Mouse (Mus musculus) midbrain, embryonic 15.5 days (tissue): ENCODE measurements at regions not wholly inside any gene's neighbourhood (a gene's known extent, or its start where the extent isn't known, plus 50 kb on each side); places are given as distances from the start of the nearest gene placed in this dataset.
A peak's percentile ranks its signal among the peaks of the same experiment; 100 is the strongest.

ENCODE experiments used
- ATAC-seq: fragments of 200-750 bp; cut with Nextera tagmentation; replicated peaks from 2 replicates; pipeline ENCODE4 v1.8.0; 2017; ENCODE audit warnings: moderate TSS enrichment
- H3K27ac ChIP-seq: fragments of 300-500 bp; sonication (generic); 2 replicates; pipeline ENCODE4 v1.5.1; 2015; ENCODE audit warnings: mild to moderate bottlenecking, inconsistent platforms
- H3K27me3 ChIP-seq: fragments of 300-500 bp; sonication (generic); replicated peaks from 2 replicates; pipeline ENCODE4 v1.6.1; 2015; ENCODE audit warnings: inconsistent platforms
- H3K36me3 ChIP-seq: fragments of 300-500 bp; sonication (generic); replicated peaks from 2 replicates; pipeline ENCODE4 v1.6.1; 2015; ENCODE audit warnings: inconsistent platforms
- H3K4me1 ChIP-seq: fragments of 300-500 bp; sonication (generic); 2 replicates; pipeline ENCODE4 v1.6.1; 2015; ENCODE audit warnings: inconsistent platforms
- H3K4me2 ChIP-seq: fragments of 300-500 bp; sonication (generic); 2 replicates; pipeline ENCODE4 v1.6.1; 2015; ENCODE audit warnings: inconsistent platforms, mild to moderate bottlenecking, moderate library complexity
- H3K4me3 ChIP-seq: fragments of 300-500 bp; sonication (generic); 2 replicates; pipeline ENCODE4 v1.5.1; 2015; ENCODE audit warnings: mild to moderate bottlenecking, inconsistent platforms
- H3K9ac ChIP-seq: fragments of 300-500 bp; sonication (generic); 2 replicates; pipeline ENCODE4 v1.6.1; 2015; ENCODE audit warnings: mild to moderate bottlenecking, inconsistent platforms
- H3K9me3 ChIP-seq: fragments of 300-500 bp; sonication (generic); 2 replicates; pipeline ENCODE4 v1.6.1; 2016; ENCODE audit warnings: inconsistent platforms
- WGBS: fragments of 180-500 bp; shearing (Covaris S2); methylation state at CpG from one replicate; pipeline ENCODE4 v1.1.7; 2015; ENCODE audit warnings: mixed read lengths; 5-methylcytosine and 5-hydroxymethylcytosine counted together

DNA sequence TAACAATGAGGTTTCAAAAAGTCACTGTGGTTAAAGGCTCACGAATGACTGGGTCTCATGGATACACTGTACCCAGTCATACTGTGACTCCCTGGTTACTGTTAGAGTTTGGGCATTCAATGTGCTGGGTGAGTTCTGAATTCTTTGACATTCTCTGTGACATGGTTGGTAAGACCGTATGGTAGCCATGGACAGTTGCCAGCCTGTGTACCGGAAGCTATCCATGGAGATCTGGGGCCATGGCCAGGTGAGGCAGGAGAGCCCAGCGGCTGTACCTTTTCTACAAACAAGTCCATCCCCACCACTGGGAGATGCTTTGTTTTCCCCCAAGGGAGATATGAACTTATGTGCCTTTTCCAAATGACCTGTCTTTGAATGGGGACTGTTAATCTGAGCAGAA is 126.4 kb downstream of the Irx2 start:
- Histone ChIP-seq H3K27me3 (no peaks in the 10 kb centered on the region), H3K9me3 (no peaks in the 10 kb centered on the region), H3K4me1 (no peaks in the 10 kb centered on the region), H3K27ac (no peak overlapping the region), H3K36me3 (no peaks in the 10 kb centered on the region), H3K4me2 (no peak overlapping the region), H3K4me3 (no peak overlapping the region), H3K9ac (no peak overlapping the region)
- no peak for ATAC-seq
- WGBS, result 94% methylated on average over 4 of the region's 4 CpGs

DNA sequence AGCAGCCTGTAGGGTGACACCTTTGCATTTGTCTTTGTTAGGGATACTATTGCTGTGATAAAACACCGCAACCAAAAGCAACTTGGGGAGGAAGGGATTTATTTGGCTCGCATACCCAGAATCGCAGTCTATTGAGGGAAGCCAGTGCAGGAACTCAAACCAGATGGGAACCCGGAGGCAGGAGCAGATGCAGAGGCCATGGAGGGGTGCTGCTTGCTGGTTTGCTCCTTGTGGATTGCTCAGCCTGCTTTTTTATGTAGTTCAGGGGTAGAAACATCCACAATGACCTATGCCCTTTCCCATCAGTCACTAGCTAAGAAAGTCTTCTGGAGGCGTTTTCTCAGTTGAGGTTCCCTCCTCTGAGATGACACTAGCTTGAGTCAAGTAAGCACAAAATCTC is 133.9 kb downstream of the Irx2 start:
- Histone ChIP-seq H3K36me3 (no peaks in the 10 kb centered on the region), H3K27ac (no peak overlapping the region), H3K9ac (no peak overlapping the region), H3K4me2 (no peak overlapping the region), H3K4me3 (no peak overlapping the region), H3K9me3 (no peaks in the 10 kb centered on the region), H3K4me1 (no peaks in the 10 kb centered on the region), H3K27me3 (no peaks in the 10 kb centered on the region)
- no peak for ATAC-seq
- WGBS, result 86% methylated on average over 5 of the region's 5 CpGs

DNA sequence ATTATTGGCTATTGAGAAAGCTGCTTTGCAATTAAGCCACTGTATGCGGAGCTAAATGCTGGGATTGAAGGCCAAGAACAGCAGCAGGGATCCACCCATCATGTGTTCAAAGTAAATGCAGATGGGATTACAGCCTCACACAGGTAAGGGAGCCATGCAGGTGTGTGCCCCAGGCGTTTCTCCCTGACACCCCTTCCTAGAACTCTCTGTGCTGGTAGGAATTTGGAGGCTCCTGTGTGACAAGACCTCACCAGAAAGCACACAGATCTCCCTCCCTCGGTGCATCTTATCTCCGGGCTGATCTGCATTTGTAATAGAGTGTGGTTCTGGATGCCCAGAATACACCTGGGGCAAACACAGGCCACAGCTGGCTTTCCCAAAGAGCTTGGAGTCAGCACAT is 134.7 kb downstream of the Irx2 start:
- no peak for ATAC-seq
- no peaks in the 10 kb centered on the region for H3K9me3 ChIP-seq

DNA sequence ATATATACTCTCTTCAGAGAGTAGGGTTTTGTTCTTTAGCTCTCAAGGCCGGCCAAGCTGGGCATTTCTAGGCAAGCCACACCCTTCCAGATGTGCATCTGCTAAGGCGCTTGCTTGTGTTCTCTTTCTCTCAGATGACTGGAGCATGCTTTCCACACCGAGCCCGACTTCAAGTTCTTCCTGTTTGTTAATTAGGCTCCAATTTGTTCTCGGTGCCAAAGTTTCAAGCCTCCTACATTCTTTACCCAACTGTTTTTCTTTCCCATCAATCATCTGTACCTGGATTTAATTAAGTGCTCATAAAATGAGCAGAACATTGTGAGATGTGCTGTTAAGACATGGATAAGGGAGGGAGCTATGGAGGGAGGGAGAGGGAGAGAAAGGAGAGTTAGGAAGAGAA is 138.7 kb downstream of the Irx2 start:
- Histone ChIP-seq H3K36me3 (no peaks in the 10 kb centered on the region), H3K27ac (no peak overlapping the region), H3K9me3 (no peaks in the 10 kb centered on the region), H3K4me3 (no peak overlapping the region), H3K4me2 (no peak overlapping the region), H3K27me3 (no peaks in the 10 kb centered on the region), H3K9ac (no peak overlapping the region), H3K4me1 (no peaks in the 10 kb centered on the region)
- no peak for ATAC-seq
- WGBS, result 84% methylated on average over 5 of the region's 5 CpGs

More for the DNA sequence above, 134.7 kb downstream of the Irx2 start:
- H3K27me3 ChIP-seq, result no peaks in the 10 kb centered on the region
- no peak overlapping the region for H3K4me3 ChIP-seq
- H3K36me3 ChIP-seq, result no peaks in the 10 kb centered on the region
- H3K4me1 ChIP-seq, result no peaks in the 10 kb centered on the region
- H3K9ac ChIP-seq, result no peak overlapping the region
- H3K4me2 ChIP-seq, result no peak overlapping the region
- WGBS, result 69% methylated on average over 4 of the region's 4 CpGs
- H3K27ac ChIP-seq, result no peak overlapping the region

DNA sequence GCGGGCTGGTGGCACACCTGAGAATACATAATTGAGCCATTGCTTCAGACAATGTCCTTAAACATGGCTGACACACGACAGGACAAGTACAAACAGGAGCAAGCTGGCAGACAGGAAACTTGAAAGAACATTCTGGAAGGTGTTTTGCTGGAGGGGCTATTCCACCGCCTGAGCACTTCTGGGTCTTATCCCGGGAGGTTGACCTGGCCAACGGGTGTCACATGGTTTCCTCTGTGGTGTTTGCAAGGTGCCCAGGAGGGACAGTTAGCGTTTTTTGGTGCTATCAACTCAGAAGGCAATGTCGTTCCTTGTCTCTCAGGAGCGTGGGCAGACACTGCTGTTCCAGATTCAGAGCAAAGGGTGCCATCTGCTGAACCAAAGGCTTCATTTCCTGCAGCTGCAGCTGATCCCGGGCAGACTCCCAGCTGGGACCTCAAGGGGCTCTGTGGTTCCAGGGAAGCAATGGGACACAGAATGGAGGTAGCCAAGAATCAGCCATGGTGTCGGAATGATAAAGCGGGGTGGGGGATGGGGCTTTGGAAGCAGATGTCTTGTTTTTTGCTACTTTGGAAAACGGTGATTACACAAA is 140.5 kb downstream of the Irx2 start:
- H3K4me3 ChIP-seq, result no peak overlapping the region
- H3K9ac ChIP-seq, result no peak overlapping the region
- no peaks in the 10 kb centered on the region for H3K4me1 ChIP-seq
- H3K27ac ChIP-seq, result no peak overlapping the region
- H3K36me3 ChIP-seq, result no peaks in the 10 kb centered on the region
- H3K27me3 ChIP-seq, result no peaks in the 10 kb centered on the region
- H3K4me2 ChIP-seq, result no peak overlapping the region
- no peak for ATAC-seq
- 69% methylated on average over 12 of the region's 12 CpGs for WGBS
- H3K9me3 ChIP-seq, result no peaks in the 10 kb centered on the region

DNA sequence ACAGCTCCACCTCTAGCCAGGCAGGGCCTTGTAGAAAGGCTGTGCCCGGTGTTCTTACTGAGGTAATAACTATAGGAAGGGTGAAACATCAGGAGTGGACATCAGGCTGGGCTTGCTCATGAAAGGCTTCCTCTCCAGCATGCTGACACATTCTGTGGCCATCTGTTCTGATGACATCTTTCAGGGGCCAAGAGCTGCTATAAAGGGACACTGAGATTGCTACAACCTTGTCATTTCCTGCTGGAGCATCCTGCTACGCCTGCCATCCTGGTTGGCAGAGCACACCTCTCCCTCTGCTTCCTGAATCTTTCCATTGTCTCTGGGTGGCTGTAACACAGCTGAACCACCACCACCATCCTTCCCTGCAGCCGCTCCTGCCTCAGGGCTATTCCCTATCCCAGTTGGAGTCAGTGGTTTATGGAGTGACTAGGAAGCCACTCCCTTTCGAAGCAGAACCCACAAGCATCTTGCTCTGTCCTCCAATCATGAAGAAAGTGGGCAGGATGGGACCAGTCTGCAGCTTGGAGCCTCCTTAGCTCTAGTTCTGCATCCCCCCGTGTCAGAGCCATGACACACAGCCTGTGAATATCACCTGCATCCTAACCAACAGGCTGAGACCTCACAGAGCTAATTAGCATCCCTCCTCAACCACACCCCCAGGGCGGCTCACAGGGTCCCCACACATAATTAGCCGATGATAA is 154.6 kb downstream of the Irx2 start:
- no peak for ATAC-seq
- Histone ChIP-seq H3K9me3 (no peaks in the 10 kb centered on the region), H3K36me3 (no peaks in the 10 kb centered on the region), H3K27ac (no peak overlapping the region), H3K4me1 (no peaks in the 10 kb centered on the region), H3K9ac (no peak overlapping the region), H3K4me3 (no peak overlapping the region), H3K27me3 (no peaks in the 10 kb centered on the region), H3K4me2 (no peak overlapping the region)
- 63% methylated on average over 7 of the region's 7 CpGs for WGBS

DNA sequence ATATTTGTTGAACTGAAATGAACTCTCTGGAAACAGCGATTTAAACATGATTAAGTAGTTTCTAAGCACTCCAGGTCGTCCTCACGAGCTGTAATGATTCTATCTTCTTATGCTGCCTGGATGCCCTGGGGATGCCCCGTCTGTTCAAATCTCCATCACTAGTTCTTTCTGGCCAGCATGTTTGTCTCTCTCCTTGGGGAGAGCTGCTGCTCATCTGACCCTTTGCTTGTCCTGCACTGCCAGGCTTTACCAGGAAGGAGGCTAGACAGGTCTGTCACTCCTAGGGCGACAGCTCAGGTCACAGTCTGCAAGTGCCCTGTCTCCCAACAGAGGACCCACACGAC is 155.1 kb downstream of the Irx2 start:
- Histone ChIP-seq H3K27ac (no peak overlapping the region), H3K36me3 (no peaks in the 10 kb centered on the region), H3K4me2 (no peak overlapping the region), H3K4me1 (no peaks in the 10 kb centered on the region), H3K9me3 (no peaks in the 10 kb centered on the region), H3K27me3 (no peaks in the 10 kb centered on the region), H3K9ac (no peak overlapping the region), H3K4me3 (no peak overlapping the region)
- ATAC-seq, result 0 out of 2 replicates have a peak, but pooled peaks have one; percentile 11
- 50% methylated on average over 6 of the region's 6 CpGs for WGBS

DNA sequence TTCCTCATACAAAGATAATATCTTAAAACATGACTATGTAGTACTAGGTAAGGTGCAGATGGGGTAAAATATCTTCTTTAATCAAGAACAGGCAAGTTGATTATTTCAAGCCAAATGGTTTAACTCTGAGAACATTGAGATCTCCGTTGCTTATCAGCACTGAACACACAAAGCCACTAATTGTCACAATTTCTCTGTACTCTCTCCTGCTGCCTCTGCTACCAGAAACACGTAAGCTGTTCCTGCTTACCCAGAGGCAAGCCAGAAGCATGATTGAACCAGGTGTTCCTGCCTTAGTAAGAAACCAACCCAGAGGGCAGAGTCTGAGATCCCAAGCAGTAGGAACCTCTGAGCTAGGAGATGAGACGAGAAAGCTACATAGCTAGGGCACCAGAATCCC is 164.1 kb downstream of the Irx2 start:
- ATAC-seq, result no peak
- WGBS, result 74% methylated on average over 3 of the region's 3 CpGs
- Histone ChIP-seq H3K36me3 (no peaks in the 10 kb centered on the region), H3K27me3 (no peaks in the 10 kb centered on the region), H3K9me3 (no peaks in the 10 kb centered on the region), H3K27ac (no peak overlapping the region), H3K9ac (no peak overlapping the region), H3K4me1 (no peaks in the 10 kb centered on the region), H3K4me2 (no peak overlapping the region), H3K4me3 (no peak overlapping the region)

DNA sequence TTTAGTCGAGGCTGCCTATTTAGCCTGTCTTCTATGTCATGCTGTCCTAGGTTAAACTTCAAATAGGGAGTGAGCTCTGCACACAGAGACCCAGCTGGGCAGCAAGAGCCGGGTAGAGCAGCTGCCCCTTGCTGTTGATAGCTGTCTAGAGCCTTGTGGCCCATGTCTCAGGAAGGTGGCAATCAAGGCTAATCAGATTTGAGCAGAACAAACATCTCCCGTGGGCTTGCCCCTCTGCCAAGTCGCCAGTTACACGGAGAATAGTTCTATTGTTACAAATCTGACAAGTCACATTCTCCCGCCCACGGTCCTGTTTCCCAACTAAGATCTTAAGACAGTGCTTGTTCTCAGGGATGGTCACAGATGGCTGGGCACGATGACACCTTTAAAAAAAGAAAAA is 171.4 kb downstream of the Irx2 start:
- Histone ChIP-seq H3K9ac (no peak overlapping the region), H3K36me3 (no peaks in the 10 kb centered on the region), H3K4me2 (no peak overlapping the region), H3K4me1 (peaks cover 2% of the 10 kb centered on the region; the same call in 1 of the 2 replicates), H3K9me3 (no peaks in the 10 kb centered on the region), H3K27ac (no peak overlapping the region), H3K27me3 (0 out of 2 replicates have a peak, but pooled peaks cover 4% of the 10 kb centered on the region), H3K4me3 (no peak overlapping the region)
- peak; percentile 52; the same call in 1 of the 2 replicates for ATAC-seq
- 7% methylated on average over 8 of the region's 8 CpGs for WGBS

DNA sequence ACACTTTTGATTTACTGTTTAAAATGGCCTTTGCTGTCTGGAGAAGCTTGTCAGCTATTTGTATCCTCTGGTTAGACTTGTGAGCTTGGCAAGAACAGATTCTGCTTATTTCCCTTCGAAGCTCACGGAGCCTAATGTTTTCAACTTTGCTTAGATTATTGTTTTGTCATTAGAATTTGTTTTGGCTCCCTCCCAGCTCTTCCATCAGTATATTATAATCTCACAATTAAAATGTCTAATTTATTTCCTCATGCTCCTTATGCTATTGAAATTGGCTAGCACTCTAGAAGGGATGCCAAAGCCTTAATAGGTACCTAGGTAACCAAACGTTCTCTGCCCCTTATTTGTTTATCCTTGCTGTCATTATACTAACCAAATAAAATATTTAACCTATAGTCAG is 171.9 kb downstream of the Irx2 start:
- Histone ChIP-seq H3K4me2 (no peak overlapping the region), H3K4me3 (no peak overlapping the region), H3K9me3 (no peaks in the 10 kb centered on the region), H3K27ac (no peak overlapping the region), H3K4me1 (peaks cover 2% of the 10 kb centered on the region; the same call in 1 of the 2 replicates), H3K36me3 (no peaks in the 10 kb centered on the region), H3K27me3 (0 out of 2 replicates have a peak, but pooled peaks cover 4% of the 10 kb centered on the region), H3K9ac (no peak overlapping the region)
- WGBS, result 36% methylated on average over 3 of the region's 3 CpGs
- ATAC-seq, result no peak

DNA sequence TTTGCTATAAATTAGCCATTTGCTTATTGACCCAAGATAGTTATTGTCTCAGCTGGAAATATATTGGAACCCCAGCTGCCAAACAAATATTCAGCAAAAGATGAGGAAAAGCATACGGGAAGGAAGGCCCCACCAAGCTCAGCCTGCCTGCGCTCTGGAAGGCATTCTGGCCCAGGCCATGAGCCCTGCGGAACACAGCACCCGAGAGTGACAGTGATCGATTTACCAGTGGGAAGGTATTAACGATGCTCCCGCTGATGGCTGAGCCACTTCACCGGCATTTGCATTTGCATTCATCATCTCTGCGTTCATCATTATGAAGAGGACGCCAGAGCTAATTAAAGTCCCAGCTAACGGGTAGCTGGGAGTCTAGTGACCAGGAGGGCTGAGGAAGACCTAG is 174.8 kb downstream of the Irx2 start:
- no peak overlapping the region for H3K4me3 ChIP-seq
- 43% methylated on average over 11 of the region's 11 CpGs for WGBS
- no peaks in the 10 kb centered on the region for H3K36me3 ChIP-seq
- no peak for ATAC-seq
- no peak overlapping the region for H3K9ac ChIP-seq
- no peaks in the 10 kb centered on the region for H3K9me3 ChIP-seq
- H3K4me2 ChIP-seq, result no peak overlapping the region
- no peak overlapping the region for H3K27ac ChIP-seq
- H3K4me1 ChIP-seq, result peaks cover 2% of the 10 kb centered on the region; the same call in 1 of the 2 replicates
- H3K27me3 ChIP-seq, result 0 out of 2 replicates have a peak, but pooled peaks cover 4% of the 10 kb centered on the region

DNA sequence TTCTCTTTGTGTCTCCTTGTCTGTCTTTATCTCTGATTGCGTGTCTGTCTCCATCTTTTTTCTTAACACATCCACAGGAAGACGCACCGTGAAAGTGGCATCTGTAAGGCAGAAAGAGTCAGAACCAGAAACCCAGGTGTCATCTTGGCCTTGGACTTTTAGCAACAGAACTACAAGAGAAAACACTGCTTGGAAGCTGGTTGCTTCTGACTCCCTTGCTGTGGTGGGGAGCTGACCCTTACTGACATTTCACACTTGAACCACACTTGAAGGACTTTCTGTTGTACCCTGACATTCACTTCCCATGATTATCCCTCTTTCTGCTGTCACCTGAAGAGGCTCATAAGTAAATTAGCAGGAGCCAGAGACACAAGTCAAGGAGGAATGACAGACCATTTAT is 180.6 kb downstream of the Irx2 start:
- WGBS, result 86% methylated on average over 3 of the region's 3 CpGs
- Histone ChIP-seq H3K4me1 (no peaks in the 10 kb centered on the region), H3K27me3 (no peaks in the 10 kb centered on the region), H3K9me3 (no peaks in the 10 kb centered on the region), H3K36me3 (no peaks in the 10 kb centered on the region), H3K27ac (no peak overlapping the region), H3K4me2 (no peak overlapping the region), H3K4me3 (no peak overlapping the region), H3K9ac (no peak overlapping the region)
- ATAC-seq, result no peak

DNA sequence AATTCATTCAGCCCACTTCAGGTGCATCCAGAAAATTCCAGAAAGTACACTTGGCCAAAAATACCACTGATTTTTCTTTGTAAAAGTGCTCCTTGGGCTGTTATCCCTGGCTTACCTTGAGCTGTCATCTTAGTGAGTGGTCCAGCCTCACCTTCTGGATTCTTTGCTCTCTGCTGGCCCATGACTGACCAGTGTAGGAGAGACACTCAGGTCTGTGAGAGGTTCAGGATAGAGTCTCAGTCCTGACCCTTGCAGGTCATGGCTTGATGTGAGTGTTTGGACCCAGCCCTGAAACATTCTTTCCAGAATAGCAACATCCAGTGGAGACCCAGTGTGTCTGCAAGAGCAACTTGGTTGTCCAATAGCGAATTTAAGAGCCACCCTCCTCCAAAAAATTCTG is 182.0 kb downstream of the Irx2 start:
- H3K4me3 ChIP-seq, result no peak overlapping the region
- WGBS, result 84% methylated on average over 1 of the region's 1 CpGs
- ATAC-seq, result no peak

More for the DNA sequence above, 182.0 kb downstream of the Irx2 start:
- no peak overlapping the region for H3K9ac ChIP-seq
- H3K4me2 ChIP-seq, result no peak overlapping the region
- no peaks in the 10 kb centered on the region for H3K36me3 ChIP-seq
- no peaks in the 10 kb centered on the region for H3K9me3 ChIP-seq
- H3K27ac ChIP-seq, result no peak overlapping the region
- peaks cover 2% of the 10 kb centered on the region for H3K4me1 ChIP-seq
- H3K27me3 ChIP-seq, result no peaks in the 10 kb centered on the region
